8 mouse cellular contexts compared by ENCODE assay signal in the genomic region with DNA sequence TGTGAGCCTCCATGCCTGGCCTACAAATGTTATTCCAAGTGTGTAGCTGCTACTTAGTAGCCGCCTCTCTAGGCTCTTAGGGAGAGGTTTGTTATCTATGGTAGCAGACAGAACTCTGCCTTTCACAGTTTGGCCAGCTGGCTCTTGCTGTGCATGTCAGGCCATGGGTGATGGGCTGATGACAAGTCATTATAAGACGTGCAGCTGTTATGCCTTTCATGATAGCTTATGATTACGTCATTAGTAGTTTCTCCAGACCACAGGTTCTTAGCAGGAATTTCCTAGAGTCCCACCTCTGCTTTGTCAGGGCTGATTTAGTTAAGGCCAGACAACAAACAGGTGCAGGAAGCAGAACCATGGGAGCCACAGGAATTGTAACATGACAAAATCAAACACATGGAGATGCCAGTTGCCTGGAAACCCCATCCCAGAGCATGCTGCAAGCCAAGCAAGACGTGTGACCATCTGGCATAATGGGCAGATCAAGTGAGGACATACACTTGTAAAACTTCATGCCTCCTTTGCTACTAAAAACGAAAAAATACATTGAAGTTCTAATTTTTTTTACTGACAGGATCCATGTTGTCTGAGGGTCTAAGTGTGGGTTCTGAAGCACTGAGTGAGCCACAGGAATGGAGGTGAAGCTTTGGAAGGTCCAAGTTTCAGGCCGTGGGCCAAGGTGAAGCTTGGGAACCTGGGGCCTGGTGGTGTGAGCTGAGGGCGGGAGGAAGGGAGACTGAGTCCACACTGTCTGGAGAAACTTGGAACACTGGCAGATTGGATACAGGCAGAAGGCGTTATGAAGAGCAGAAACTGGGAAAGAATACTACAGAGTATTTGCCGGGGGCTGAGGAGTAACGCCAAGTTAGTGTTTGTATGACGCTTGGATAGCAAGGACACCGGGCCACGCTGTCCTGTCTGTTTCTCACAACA. TPM values are rescaled to one million over a fixed set of nuclear protein-coding genes. Genes with fewer than 3 reads are reported as not detected.
A peak's percentile ranks its signal among the peaks of the same experiment; 100 is the strongest.
DNase-seq lines count a peak whose midpoint lies in the region; ATAC-seq and TF ChIP-seq lines count a peak whose summit lies in the region.

No protein-coding gene starts in this region.

- H3K4me3 ChIP-seq in lung, embryonic 14.5 days (ENCODE audit: low read depth, low read length): no peak overlapping the region

- H3K9me3 ChIP-seq in lung, embryonic 14.5 days (ENCODE audit: low read depth, low read length): no peaks in the 10 kb centered on the region

- 0 out of 2 replicates have a peak overlapping the region, but pooled peaks have one; percentile 36 for H3K27ac ChIP-seq in lung, embryonic 14.5 days (ENCODE audit: low read depth)

- 72% methylated on average over 13 of the region's 13 CpGs for WGBS in lung, embryonic 14.5 days

- H3K27me3 ChIP-seq in lung, embryonic 14.5 days (ENCODE audit: insufficient read depth, low read length): no peaks in the 10 kb centered on the region

- no peak for ATAC-seq in lung, embryonic 14.5 days (ENCODE audit: insufficient read depth)

- no peak overlapping the region for H3K4me2 ChIP-seq in lung, embryonic 14.5 days

- no peaks in the 10 kb centered on the region for H3K36me3 ChIP-seq in lung, embryonic 14.5 days (ENCODE audit: insufficient read depth)

- no peak for TF ChIP-seq CTCF in lung, embryonic 14.5 days (IDR thresholded peaks at IDR 0.05; ENCODE audit: low read depth)

- H3K4me1 ChIP-seq in lung, embryonic 14.5 days (ENCODE audit: insufficient read depth): peaks cover 9% of the 10 kb centered on the region; the same call in 1 of the 2 replicates

- peak; percentile 40 for DNase-seq in lung, embryonic 14.5 days
- no peak for DNase-seq in lung, adult 18-20 months
- DNase-seq in cerebellum, postnatal 14 days: peak; percentile 69 to 77
- DNase-seq in layer of hippocampus, adult 9-10 months (ENCODE audit: low spot score): peak; percentile 39
- DNase-seq in right cerebral cortex, postnatal 25 days: peak; percentile 29
- DNase-seq in retina, postnatal 1 day: no peak
- DNase-seq in urinary bladder, postnatal 25 days (ENCODE audit: low spot score): no peak
- no peak for DNase-seq in urinary bladder, postnatal 10 days (ENCODE audit: low spot score)

- H3K9ac ChIP-seq in lung, embryonic 14.5 days: no peak overlapping the region

RNA-seq across cellular contexts. Expression of gene Isca2, which starts 46.5 kb away (rescaled TPM):
- polyA plus RNA-seq in lung, embryonic 14.5 days (2014; fragmentation: Nextera tagmentation; extraction: Ambion mirVana): 126 and 131 TPM in 2 replicates

RNA-seq across cellular contexts. Expression of gene Npc2, which starts 46.5 kb away (rescaled TPM):
- 106 and 107 TPM in 2 replicates for polyA plus RNA-seq in lung, embryonic 14.5 days (2014; fragmentation: Nextera tagmentation; extraction: Ambion mirVana)

RNA-seq across cellular contexts. Expression of gene Ltbp2, which starts 56.8 kb away (rescaled TPM):
- polyA plus RNA-seq in lung, embryonic 14.5 days (2014; fragmentation: Nextera tagmentation; extraction: Ambion mirVana): 6.8 and 6.9 TPM in 2 replicates

Comparison
In these comparisons a context has a peak if more than half of its experiments do, and no peak if none do; other contexts are left out.
1. DNase-seq: peak in lung, embryonic 14.5 days (single experiment), cerebellum, postnatal 14 days (2 of 2), layer of hippocampus, adult 9-10 months (single experiment) and right cerebral cortex, postnatal 25 days (single experiment); none in lung, adult 18-20 months (0 of 2), retina, postnatal 1 day (single experiment), urinary bladder, postnatal 25 days (single experiment) and urinary bladder, postnatal 10 days (single experiment).